Mouse (Mus musculus) Patski (cell line): Measurements from ENCODE around the gene Cyb5d2. TPM values are rescaled to one million over a fixed set of nuclear protein-coding genes. Genes with fewer than 3 reads are reported as not detected.
A peak's percentile ranks its signal among the peaks of the same experiment; 100 is the strongest.

Experiments used
- ATAC-seq: fragments of 100-300 bp; one replicate; pipeline ENCODE4 v1.8.0; 2021
- CTCF ChIA-PET: fragments of 350-600 bp; sonication (Branson Sonifier 250); formaldehyde crosslinking; loops from one replicate; lab custom pipeline; 2022; ENCODE audit warnings: inconsistent platforms; lab: Charles Lee
- POLR2A ChIA-PET: fragments of 350-600 bp; sonication (Branson Sonifier 250); formaldehyde crosslinking; loops from one replicate; lab custom pipeline; 2022; ENCODE audit warnings: antibody characterized with exemption, inconsistent platforms; lab: Charles Lee
- DNase-seq: peaks from one replicate; pipeline ENCODE4 v3.0.0-alpha.2; 2011; ENCODE audit warnings: low read depth, low spot score
- H3K27me3 ChIP-seq: fragments of 371-371 bp; one replicate; pipeline ENCODE4 v1.5.1; 2021
- CTCF ChIP-seq: fragments of 100-300 bp; IDR thresholded peaks from one replicate; pipeline ENCODE4 v1.5.1; 2021
- in situ Hi-C: fragments of 300-500 bp; cut with MboI; formaldehyde crosslinking; loops from 3 replicates; pipeline ENCODE4 v1.11.1; 2018; ENCODE audit warnings: low pct_unique_long_range_greater_than_20kb, mixed read lengths
- polyA plus RNA-seq: library from polyadenylated mRNA; unstranded; gene quantifications from one replicate; pipeline ENCODE4 v1.2.3, GENCODE M21; 2021

Gene Cyb5d2
- polyA plus RNA-seq, 1 experiment from 2014 or later, result 9.3 TPM

- TF ChIP-seq CTCF, result no peak
- in situ Hi-C loops, result no loop called here
- H3K27me3 ChIP-seq, result no peaks in the 10 kb centered on the region
- ChIA-PET POLR2A (interaction anchor here (0.6 kb wide), 1 partner anchor 14 kb away, joined by 4 read pairs; no protein-coding TSS in a partner anchor), CTCF (no interaction called here)
- no peak for ATAC-seq
- no peak for DNase-seq
Measured at GRCm38 (mm10) chr11:72806556-72806955, 10.6 kb upstream of the Cyb5d2 start.

- no peak for TF ChIP-seq CTCF
- no peak for ATAC-seq
- H3K27me3 ChIP-seq, result no peaks in the 10 kb centered on the region
- POLR2A ChIA-PET, result no interaction called here
- DNase-seq, result no peak
- CTCF ChIA-PET, result no interaction called here
- in situ Hi-C loops, result no loop called here
Measured at GRCm38 (mm10) chr11:72805232-72805631, 9.3 kb upstream of the Cyb5d2 start.

GRCm38 (mm10) chr11:72804586-72804985 lies 8.6 kb upstream of the Cyb5d2 start:
- in situ Hi-C loops, result no loop called here
- ATAC-seq (no peak), DNase-seq (no peak)
- ChIA-PET POLR2A (no interaction called here), CTCF (no interaction called here)
- no peak for TF ChIP-seq CTCF
- no peaks in the 10 kb centered on the region for H3K27me3 ChIP-seq

- POLR2A ChIA-PET, result no interaction called here
- CTCF ChIA-PET, result no interaction called here
- in situ Hi-C loops, result no loop called here
- H3K27me3 ChIP-seq, result no peaks in the 10 kb centered on the region
- DNase-seq (no peak), ATAC-seq (no peak)
- TF ChIP-seq CTCF, result no peak
Measured at GRCm38 (mm10) chr11:72803038-72803437, 7.1 kb upstream of the Cyb5d2 start.

- ChIA-PET CTCF (no interaction called here), POLR2A (no interaction called here)
- DNase-seq (no peak), ATAC-seq (no peak)
- H3K27me3 ChIP-seq, result no peaks in the 10 kb centered on the region
- TF ChIP-seq CTCF, result no peak
- in situ Hi-C loops, result no loop called here
Measured at GRCm38 (mm10) chr11:72801182-72801581, 5.2 kb upstream of the Cyb5d2 start.

- DNase-seq (no peak), ATAC-seq (no peak)
- in situ Hi-C loops, result no loop called here
- ChIA-PET CTCF (interaction anchor here (0.9 to 1.4 kb wide), 2 partner anchors 9 to 13 kb away, joined by 3 read pairs; no protein-coding TSS in a partner anchor), POLR2A (no interaction called here)
- no peaks in the 10 kb centered on the region for H3K27me3 ChIP-seq
- TF ChIP-seq CTCF, result no peak
Measured at GRCm38 (mm10) chr11:72798112-72798511, 2.2 kb upstream of the Cyb5d2 start.

GRCm38 (mm10) chr11:72796773-72797338 lies 914 bp upstream of the Cyb5d2 start:
- POLR2A ChIA-PET, result no interaction called here
- no peak for ATAC-seq
- no peak for DNase-seq
- no peaks in the 10 kb centered on the region for H3K27me3 ChIP-seq
- CTCF ChIA-PET, result interaction anchor here (1.4 kb wide), 1 partner anchor 15 kb away, joined by 3 read pairs; no protein-coding TSS in a partner anchor
- TF ChIP-seq CTCF, result no peak
- in situ Hi-C loops, result no loop called here

GRCm38 (mm10) chr11:72796296-72796687 lies 350 bp upstream of the Cyb5d2 start:
- ChIA-PET POLR2A (no interaction called here), CTCF (no interaction called here)
- DNase-seq (no peak), ATAC-seq (peak; percentile 19)
- no peaks in the 10 kb centered on the region for H3K27me3 ChIP-seq
- TF ChIP-seq CTCF, result no peak
- in situ Hi-C loops, result no loop called here

GRCm38 (mm10) chr11:72795149-72795454 lies 840 bp downstream of the Cyb5d2 start:
- ChIA-PET POLR2A (interaction anchor here (0.6 to 1.0 kb wide), 2 partner anchors 18 to 277 kb away, joined by 3 read pairs; no protein-coding TSS in a partner anchor), CTCF (no interaction called here)
- in situ Hi-C loops, result no loop called here
- ATAC-seq (peak; percentile 37), DNase-seq (no peak)
- H3K27me3 ChIP-seq, result no peaks in the 10 kb centered on the region
- no peak for TF ChIP-seq CTCF

- POLR2A ChIA-PET, result interaction anchor here (1.1 kb wide), 2 partner anchors 15 to 48 kb away, joined by 3 to 4 read pairs; no protein-coding TSS in a partner anchor
- CTCF ChIA-PET, result no interaction called here
Measured at GRCm38 (mm10) chr11:72792033-72792432, 3.9 kb downstream of the Cyb5d2 start.

GRCm38 (mm10) chr11:72782503-72782902 lies 13.4 kb downstream of the Cyb5d2 start:
- POLR2A ChIA-PET, result no interaction called here
- H3K27me3 ChIP-seq, result no peaks in the 10 kb centered on the region
- DNase-seq (no peak), ATAC-seq (no peak)
- TF ChIP-seq CTCF, result no peak
- CTCF ChIA-PET, result interaction anchor here (0.9 kb wide), 1 partner anchor 12 kb away, joined by 3 read pairs; no protein-coding TSS in a partner anchor
- in situ Hi-C loops, result no loop called here

More at GRCm38 (mm10) chr11:72792033-72792432, 3.9 kb downstream of the Cyb5d2 start:
- ATAC-seq (peak; percentile 14), DNase-seq (peak; percentile 58)
- no peak for TF ChIP-seq CTCF
- in situ Hi-C loops, result no loop called here
- no peaks in the 10 kb centered on the region for H3K27me3 ChIP-seq
